Mouse (Mus musculus): ENCODE results near the gene Gm49320. TPM values are rescaled to one million over a fixed set of nuclear protein-coding genes. Genes with fewer than 3 reads are reported as not detected.

Gene Gm49320
- total RNA-seq (2021): 1 to 10 TPM in 1 of 2 experiments, not detected in 1; 1.4 TPM

GRCm38 (mm10) chr8:4238434-4239192 is at the start of gene Gm49320, which contains the start of gene Map2k7:
Gm49320 (plus strand) TSS chr8:4238865.
Map2k7 (plus strand) TSS chr8:4238740.
- intact Hi-C loops (cut with DNase I): loop anchor here (1.0 to 5.0 kb wide), 4 partner anchors 14 to 89 kb away; partner anchors contain the start of genes Ccl25, Elavl1, Prr36 and Snapc2
- DNase-seq (ENCODE audit: low spot score in 2 of 2): peak; percentile 100

GRCm38 (mm10) chr8:4189031-4189722 is 49.5 kb upstream of the Gm49320 start:
- intact Hi-C loops (cut with DNase I): no loop called here
- DNase-seq (ENCODE audit: low spot score in 2 of 2): no peak

GRCm38 (mm10) chr8:4192305-4192704 is 46.4 kb upstream of the Gm49320 start:
- intact Hi-C loops (cut with DNase I): loop anchor here (2.0 kb wide), 1 partner anchor 44 kb away; no protein-coding TSS in a partner anchor
- DNase-seq (ENCODE audit: low spot score in 2 of 2): peak in 1 of 2 experiments; percentile 23

- DNase-seq (ENCODE audit: low spot score in 2 of 2): peak; percentile 81 to 85
- intact Hi-C loops (cut with DNase I): loop anchor here (2.0 kb wide), 1 partner anchor 44 kb away; no protein-coding TSS in a partner anchor
Observed at GRCm38 (mm10) chr8:4192807-4193587, 45.7 kb upstream of the Gm49320 start.

GRCm38 (mm10) chr8:4193588-4193894 is 45.1 kb upstream of the Gm49320 start:
- intact Hi-C loops (cut with DNase I): loop anchor here (2.0 kb wide), 1 partner anchor 43 kb away; no protein-coding TSS in a partner anchor
- no peak for DNase-seq (ENCODE audit: low spot score in 2 of 2)

GRCm38 (mm10) chr8:4201321-4201720 is 37.3 kb upstream of the Gm49320 start:
- intact Hi-C loops (cut with DNase I): no loop called here
- no peak for DNase-seq (ENCODE audit: low spot score in 2 of 2)

- no peak for DNase-seq (ENCODE audit: low spot score in 2 of 2)
- intact Hi-C loops (cut with DNase I): loop anchor here (1.0 kb wide), 1 partner anchor 12 kb away; the partner anchor contains the start of gene Prr36
Observed at GRCm38 (mm10) chr8:4205246-4206123, 33.2 kb upstream of the Gm49320 start.

- peak in 1 of 2 experiments; percentile 41 for DNase-seq (ENCODE audit: low spot score in 2 of 2)
- intact Hi-C loops (cut with DNase I): no loop called here
Observed at GRCm38 (mm10) chr8:4206182-4207015, 32.3 kb upstream of the Gm49320 start.

GRCm38 (mm10) chr8:4207016-4207350 is 31.7 kb upstream of the Gm49320 start:
- intact Hi-C loops (cut with DNase I): no loop called here
- no peak for DNase-seq (ENCODE audit: low spot score in 2 of 2)

- no peak for DNase-seq (ENCODE audit: low spot score in 2 of 2)
- intact Hi-C loops (cut with DNase I): no loop called here
Observed at GRCm38 (mm10) chr8:4211097-4211496, 27.6 kb upstream of the Gm49320 start.

GRCm38 (mm10) chr8:4212809-4213209 is 25.9 kb upstream of the Gm49320 start:
- intact Hi-C loops (cut with DNase I): no loop called here
- no peak for DNase-seq (ENCODE audit: low spot score in 2 of 2)

- intact Hi-C loops (cut with DNase I): no loop called here
- DNase-seq (ENCODE audit: low spot score in 2 of 2): no peak
Observed at GRCm38 (mm10) chr8:4213210-4214005, 25.3 kb upstream of the Gm49320 start.

- intact Hi-C loops (cut with DNase I): no loop called here
Observed at GRCm38 (mm10) chr8:4214006-4214980, 24.4 kb upstream of the Gm49320 start.

GRCm38 (mm10) chr8:4216296-4216695 is 22.4 kb upstream of the Gm49320 start:
- DNase-seq (ENCODE audit: low spot score in 2 of 2): peak in 1 of 2 experiments; percentile 23
- intact Hi-C loops (cut with DNase I): loop anchor here (2.0 to 5.0 kb wide), 2 partner anchors 23 to 36 kb away; partner anchors contain the start of genes Gm49320, Map2k7 and Snapc2

More at GRCm38 (mm10) chr8:4214006-4214980, 24.4 kb upstream of the Gm49320 start:
- peak in 1 of 2 experiments; percentile 20 for DNase-seq (ENCODE audit: low spot score in 2 of 2)

- DNase-seq (ENCODE audit: low spot score in 2 of 2): peak; percentile 70 to 74
- intact Hi-C loops (cut with DNase I): loop anchor here (1.0 to 5.0 kb wide), 3 partner anchors 12 to 35 kb away; partner anchors contain the start of genes Gm49320, Map2k7 and Snapc2
Observed at GRCm38 (mm10) chr8:4216791-4217621, 21.7 kb upstream of the Gm49320 start, which contains the start of gene Prr36. Prr36 (minus strand) TSS chr8:4217459.
